Mouse (Mus musculus) adrenal gland, adult 2 months (tissue): ENCODE measurements around the gene Rgs7. TPM values are rescaled to one million over a fixed set of nuclear protein-coding genes. Genes with fewer than 3 reads are reported as not detected.

Experiments used
- DNase-seq: peaks from one replicate; pipeline ENCODE4 v3.0.0; 2021
- polyA plus RNA-seq: library from polyadenylated mRNA; depleted of rRNA; stranded (reverse); fragments of >200 nt; gene quantifications from 2 replicates; pipeline ENCODE4 v1.2.3, GENCODE M21; 2012
- total RNA-seq, 2 experiments: library from RNA; stranded (reverse); gene quantifications; 2 replicates each; pipeline ENCODE4 v1.2.3; 2021

Rgs7 gene
- total and polyA plus RNA-seq, 3 experiments, result 2.1 to 22.3 (median 22.3) TPM

DNA sequence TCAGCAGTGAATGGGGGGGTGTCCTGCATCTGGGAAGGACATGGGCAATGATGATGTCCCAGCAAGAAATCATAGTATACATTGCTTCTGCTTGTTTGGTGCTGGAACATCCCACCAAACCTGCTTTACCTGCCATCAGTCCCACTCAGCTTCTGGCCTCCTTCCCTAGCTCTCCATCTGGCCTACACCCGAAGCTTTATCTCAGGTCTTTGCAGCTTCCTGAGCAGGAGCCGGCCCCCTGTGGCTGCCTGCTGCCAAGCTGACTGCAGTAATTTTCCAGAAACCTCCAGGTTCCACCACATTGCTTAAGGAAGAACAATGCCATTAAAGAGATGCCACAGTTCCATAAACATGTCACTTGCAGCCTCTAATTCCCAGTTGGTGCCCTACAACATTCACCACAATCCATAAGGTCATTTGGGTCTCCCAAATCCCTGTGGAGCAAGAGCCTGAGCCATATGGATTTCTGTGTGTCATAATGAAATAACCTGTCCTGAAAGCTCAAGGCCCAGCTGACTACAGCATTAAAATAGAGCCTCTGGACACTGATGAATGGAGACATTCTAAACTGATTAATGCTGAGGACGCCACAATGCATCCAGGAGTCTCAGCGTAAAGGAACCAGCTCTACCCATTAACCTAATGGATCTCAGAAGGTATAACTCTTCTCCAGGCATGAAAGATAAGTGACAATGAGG, 60.8 kb downstream of the Rgs7 start:
- no peak for DNase-seq

DNA sequence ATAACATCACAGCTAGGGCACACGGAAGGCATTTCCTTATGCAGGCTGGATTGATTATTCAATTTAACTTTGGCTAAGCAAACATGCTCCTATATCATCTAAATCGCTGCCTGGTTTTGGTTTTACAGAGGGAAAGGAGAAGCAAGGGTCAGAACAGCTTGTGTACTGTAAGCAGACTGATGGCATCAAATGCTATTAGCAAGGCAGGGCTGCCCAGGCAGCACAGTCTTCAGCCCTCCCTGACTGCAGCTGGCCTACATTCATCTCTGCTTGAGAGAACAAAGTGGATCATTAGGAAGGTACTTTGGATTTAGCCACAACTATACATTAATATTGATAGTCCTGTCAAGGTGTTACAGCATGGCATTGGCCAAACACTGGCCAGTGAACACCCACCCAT, 65.2 kb downstream of the Rgs7 start:
- DNase-seq, result no peak

DNA sequence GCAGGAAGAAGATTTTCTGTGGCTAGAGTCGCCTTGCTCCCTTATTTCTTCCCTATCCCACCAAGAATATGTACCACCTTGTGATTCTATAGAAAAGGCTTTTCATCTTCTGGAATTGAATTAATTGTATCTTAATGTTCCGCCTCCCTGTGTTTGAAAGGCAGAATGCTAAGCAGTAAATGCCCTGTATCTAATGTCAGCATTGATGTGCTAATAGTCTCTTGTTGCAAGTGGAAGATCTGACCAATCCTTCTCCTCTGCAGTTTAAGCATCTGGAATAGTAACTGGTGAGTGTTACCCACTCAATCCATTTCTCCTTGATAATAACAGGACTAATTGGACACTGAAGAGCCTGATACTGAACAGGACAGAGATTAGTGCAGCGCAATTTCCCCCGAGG, 65.9 kb downstream of the Rgs7 start:
- no peak for DNase-seq

DNA sequence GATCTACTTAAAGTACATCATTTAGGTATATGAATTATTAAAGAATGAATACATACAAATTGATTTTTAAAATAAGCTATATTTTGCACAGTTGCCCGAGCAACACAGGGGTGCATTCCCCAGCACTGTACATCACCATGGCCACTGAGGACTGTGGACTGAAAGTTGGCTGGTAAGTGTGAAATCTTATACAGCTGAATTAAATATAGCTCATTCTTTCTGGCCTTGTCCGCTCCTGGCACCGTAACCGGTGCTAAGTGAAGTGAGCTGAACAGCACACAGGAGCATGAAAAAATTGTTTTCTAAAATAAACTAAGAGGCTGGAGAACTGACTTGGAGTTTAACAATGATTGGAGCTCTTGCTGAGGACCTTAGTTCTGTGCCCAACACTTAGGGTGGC, 71.4 kb downstream of the Rgs7 start:
- no peak for DNase-seq

DNA sequence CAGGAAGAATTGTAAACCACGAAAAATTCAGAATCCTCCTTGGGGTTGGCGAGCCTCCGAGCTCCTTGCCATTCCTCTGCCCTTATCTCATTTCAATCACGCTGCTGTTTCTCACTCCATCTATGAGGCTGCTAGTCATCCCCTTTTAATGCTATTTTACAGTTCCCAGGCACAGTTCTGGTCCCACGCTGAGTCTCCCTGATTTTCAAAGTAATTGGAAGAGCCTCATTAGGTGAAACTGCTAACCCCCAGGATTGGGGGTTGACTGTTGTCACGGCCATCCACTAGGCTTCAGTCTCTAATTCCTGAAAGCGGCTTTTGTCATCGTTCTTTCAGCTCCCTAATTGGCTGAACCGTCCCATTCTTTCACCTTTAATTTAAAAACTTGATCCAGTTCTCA, 76.6 kb downstream of the Rgs7 start:
- no peak for DNase-seq

DNA sequence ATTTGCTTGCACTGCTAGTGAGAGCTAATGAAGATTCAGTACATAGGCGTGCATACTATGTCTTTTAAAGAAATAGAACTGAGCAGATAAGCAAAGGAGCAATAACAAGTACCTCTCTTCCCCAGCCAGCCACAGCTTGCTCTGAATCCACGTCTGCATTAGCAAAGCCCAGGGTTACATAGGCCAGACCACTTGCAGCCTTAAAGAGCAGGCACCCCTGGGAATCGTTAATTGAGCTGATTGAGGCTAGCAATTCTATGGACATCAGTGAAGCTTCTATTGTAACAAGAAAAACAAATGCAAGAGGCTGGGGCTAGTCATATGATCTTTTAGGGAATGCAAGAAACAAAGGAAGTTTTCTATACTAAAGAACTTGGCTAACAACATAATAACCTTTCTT, 81.9 kb downstream of the Rgs7 start:
- DNase-seq, result no peak

DNA sequence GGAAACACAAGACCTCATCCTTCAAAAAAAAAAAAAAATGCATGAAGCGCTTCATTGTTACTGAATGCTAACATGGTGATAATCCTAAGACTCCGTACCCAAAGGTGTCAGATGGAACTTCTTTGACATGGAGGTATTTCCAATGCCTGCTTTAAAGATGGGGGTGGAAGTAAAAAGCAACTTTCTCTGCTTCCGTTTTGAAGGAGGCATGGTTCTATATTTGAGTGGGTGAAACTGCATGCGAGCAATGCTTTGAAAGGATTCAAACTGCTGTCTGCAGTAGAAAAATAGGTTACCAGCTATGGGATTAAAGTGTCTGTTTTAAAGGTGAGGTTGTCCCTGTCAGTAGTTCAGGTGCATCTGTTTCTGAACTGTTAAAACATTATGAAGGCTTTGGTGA, 100.4 kb downstream of the Rgs7 start:
- DNase-seq, result no peak

DNA sequence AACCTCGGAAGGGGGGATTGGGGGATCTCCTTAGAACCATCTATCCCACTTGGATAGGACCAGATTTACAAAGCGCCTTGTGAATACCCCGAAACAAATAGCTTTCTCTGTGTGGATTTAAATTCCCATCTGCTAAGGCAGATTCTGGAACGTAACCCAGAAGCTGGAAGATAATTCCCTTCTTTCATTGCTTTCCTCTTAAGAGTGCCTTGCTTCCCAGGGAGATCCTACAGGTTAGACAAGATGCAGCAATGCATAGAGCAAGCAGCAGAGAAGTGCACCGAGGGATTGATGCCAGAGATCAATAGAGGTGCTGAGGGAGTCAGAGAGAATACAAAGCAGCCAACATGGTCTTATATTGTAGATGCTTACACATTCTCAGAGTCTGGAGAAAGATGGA, 103.0 kb downstream of the Rgs7 start:
- no peak for DNase-seq

DNA sequence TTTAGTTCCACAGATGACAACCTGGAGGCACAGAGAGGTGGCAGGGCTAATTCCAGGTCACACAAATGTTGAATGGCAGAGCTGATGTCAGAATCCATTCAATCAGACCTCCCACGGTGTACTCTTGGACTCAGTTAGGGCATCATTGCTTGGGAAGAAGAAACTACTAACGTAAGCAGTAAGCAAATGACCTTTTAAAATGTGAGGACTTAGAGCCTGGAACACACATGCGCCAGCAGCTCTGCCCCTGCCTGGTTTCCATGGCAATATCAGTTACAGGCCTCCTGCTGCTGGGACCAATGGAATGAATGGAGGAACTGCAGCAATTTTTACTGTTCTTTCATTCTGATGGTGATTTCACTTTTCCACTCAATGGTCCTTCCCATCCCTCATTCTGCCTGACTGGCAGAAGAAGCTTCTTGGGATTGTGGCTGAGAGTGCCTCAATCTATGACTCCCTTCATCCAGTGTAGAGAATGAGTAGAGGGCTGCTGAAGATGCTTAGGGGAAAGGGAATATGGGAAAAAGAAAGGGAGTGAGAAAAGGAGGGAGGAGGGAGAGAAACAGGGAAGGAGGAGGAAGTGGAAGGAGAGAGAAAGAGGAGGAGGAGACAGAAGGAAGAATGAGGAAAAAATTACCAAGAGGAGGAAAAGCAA, 106.6 kb downstream of the Rgs7 start:
- DNase-seq, result no peak

DNA sequence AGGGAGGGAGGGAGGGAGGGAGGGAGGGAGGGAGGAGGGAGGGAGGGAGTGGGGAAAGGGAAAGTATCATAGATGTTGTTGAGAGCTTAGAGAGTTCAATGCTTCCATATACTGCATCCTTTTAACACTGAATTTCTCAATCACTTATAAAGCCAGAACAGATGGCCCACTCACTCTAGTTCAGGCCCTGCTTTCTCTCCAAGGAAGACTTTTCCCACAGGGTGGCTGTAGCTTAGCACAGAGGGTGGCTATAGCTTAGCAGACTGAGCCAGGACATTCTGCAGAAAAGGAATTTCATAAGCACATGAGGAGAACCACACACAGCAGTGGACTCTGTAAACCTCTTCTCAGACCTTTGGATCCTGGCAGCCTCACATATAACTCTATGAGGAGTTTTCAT, 119.7 kb downstream of the Rgs7 start:
- DNase-seq, result no peak

DNA sequence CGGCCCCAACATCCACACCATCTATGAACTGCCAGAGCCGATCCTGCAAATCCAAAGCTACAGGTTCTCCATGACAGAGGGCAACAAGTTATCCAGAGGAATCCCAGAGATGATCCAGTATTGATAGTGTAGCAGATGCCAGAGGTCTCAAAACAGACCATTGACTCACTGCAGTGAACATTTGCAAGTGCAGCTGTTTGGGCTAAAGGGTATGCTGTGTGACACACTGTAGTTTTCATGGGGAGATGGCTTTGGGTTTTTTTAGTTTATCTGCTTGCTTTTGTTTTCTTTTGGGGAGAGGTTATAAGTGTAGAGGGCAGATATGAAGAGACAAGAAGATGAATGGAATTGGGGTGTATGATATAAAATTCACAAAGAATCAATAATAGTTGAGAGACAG, 124.2 kb downstream of the Rgs7 start:
- no peak for DNase-seq

DNA sequence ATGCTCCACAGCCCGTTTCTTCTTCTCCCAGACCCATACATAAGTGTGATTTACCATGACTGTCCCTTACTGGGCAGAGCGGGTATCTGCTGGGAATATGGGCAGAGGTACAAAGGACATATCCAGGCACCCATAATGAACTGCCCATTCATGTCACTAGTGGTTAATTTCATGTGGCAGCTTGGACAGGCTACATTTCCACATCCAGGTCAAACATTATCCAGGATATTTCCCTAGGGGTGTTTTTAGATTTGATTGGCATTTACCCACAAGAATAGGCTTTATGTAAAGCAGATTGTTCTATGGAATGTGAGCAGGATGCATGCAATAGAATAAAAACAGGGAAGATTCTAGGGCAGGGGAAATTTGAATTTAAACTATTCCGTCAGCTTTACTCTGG, 128.7 kb downstream of the Rgs7 start:
- DNase-seq, result no peak

DNA sequence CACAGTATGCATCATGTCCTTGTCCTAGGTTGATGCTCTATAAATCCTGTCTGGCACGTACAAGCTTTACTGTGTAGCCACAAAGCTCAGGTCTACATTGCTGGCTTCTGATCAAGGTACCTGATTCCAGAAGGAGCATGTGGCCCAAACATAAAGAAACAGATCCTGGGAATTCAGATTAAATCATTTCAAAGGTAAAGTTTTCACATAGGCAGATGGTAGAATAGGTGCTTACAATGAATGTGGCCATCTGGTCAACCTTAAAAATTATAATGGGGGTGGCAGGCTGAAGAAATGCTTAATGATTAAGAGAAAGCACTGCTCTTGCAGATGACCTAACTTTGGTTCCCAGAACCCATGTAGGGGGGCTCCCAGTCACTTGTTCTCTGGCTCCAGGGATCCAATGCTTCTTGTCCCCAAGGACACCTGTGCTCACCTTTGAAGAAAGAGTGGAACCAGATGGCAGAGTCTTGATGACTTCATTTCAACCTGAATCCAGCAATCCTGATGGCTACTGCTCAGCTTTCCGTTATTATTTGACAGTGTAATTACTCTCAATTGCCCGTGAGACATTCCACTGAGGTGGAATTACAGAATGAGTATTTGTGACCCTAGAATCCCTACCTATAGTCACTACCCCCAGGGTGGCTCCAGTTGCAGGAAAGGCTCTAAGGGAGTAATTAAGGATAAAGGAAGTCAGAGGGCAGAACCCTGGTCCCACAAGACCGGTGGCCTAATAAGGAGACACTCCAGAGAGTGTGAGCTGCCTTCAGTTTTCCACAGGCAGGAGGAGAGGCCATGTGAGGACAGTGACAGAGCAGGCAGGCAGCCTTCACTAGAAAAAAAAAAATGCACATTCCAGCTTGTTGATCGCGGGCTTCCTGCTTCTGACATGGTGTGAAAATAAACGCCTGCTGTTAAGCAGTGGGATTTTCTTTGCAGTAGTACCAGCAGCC, 132.6 kb downstream of the Rgs7 start:
- peak; percentile 20 for DNase-seq

DNA sequence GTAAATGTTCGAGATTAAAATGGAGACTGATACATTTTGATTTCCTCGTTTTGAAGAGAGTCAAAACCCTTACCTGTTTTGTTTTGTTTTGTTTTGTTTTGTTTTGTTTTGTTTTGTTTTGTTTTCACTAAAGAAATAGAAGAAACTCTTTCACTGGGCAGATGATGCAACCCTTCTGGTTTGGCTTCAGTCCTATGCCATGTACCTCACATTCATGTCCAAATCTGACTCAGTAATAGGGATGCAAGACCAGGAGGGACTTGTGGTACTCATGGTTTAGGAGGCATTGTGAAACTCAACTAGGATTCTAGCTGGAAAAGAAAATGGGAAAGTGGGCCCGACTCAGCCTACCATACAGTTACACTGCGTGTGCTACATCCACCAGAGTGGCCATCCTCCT, 139.4 kb downstream of the Rgs7 start:
- peak; percentile 38 for DNase-seq

DNA sequence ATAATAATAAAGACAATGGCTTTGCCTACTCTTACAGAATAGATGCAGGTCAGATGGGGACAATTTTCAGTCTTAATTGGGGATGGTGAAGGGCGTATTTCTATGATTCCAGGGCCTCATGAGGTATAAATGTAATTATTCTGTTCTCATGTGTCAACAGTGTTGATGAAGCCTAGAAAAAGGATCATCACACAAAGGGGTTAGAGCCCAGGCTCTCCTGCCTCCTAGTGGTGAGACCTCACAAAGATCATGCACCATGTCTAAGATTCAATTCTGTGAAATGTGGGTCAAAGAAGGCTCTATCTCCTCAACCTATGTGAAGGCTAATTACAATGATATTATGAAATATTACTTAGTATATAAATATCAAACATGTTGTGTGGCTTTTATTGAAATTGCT, 146.1 kb downstream of the Rgs7 start:
- no peak for DNase-seq

DNA sequence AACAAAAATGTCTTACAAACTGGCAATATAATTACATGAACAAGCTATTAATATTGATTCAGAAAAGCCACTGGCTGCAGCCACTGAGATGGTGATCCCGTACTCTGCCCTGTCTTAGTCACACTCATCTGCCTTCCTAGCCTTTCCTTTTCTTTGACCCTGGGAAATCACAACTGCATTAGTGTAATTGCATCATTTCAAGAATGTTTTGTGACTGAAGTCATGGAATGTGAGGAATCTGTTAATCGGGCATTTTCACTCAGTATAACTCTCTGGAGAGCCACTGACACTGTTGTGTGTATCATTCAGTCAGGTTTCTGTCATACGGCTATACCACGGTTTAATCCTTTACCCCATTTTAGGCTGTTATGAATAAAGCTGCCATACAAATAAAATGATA, 156.1 kb downstream of the Rgs7 start:
- no peak for DNase-seq

DNA sequence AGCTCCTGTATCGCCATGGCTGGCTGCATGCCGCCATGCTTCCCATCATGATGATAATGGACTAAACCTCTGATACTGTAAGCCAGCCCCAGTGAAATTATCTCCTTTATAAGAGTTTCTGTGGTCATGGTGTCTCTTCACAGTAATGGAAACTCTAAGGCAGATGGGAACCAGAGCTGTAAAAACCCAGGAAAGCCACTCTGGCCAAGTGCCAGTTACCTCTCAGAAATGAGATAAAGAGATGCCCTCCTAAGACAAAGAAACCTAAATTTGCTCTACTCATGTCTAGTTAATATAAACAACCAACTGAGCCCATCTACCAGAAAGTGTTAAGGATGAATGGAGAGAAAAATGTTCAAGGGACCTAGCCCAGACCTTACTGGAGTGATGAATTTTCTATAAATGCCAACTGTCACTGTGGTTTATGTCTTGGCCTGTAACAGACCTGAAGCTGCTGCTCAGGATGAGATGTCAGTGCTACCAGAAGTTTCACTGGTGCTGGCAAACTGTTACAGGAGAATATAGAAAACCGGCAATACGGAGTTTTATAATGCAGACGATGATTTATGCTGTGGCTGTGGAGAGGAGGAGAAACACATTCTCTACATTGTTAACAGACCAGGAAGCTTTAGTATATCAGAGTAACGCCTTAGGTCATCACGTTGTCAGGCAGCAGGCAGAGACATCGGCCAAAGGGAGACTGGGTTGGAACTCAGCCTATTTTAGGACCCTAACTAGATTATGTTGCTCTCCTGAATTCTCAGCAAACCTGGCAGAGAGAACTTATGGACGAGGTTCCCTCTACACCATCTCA, 159.1 kb downstream of the Rgs7 start:
- no peak for DNase-seq

DNA sequence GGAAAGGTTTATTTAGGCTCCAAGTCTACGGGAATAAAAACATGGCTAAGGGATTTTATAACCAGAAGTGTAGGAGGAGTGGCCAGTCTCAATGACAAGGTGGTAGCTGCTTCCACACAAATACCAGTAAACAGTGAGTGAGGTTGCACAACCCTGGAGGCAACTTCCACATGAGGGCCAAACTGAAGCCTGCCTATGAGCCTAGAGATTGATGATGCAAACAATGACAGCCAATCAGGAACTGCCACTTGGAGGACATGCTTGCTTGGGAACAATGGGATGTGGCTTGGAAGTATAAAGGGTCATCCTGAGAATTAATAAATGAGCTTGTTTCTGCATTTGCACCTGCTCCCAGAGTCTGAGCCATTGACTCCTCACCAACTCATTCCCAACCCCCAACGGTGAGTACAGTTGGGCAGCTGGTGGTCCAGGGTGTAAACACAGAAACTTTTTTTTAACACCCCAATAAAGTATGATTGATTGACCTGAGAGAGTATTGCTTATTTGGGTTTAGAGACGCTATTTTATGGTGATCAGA, 162.3 kb downstream of the Rgs7 start:
- DNase-seq, result no peak

DNA sequence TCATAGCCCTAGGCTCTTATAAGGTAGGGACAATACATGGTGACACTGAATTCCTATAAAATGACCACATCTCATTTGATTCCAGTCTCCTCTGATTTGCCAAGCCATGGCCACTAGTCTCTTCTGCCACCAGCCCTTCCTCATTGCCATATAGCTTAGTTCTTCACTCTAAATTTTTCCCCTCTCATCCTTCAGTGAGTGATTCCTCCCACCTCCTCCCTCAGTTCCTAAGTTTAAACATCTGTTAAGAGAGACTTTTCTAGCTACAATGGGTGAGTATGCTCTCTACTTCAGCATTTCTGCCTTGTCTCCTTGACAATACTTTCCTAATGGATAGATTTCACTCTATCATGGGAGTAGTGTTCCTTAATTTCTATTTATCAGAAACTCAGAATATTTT, 169.5 kb downstream of the Rgs7 start:
- no peak for DNase-seq

DNA sequence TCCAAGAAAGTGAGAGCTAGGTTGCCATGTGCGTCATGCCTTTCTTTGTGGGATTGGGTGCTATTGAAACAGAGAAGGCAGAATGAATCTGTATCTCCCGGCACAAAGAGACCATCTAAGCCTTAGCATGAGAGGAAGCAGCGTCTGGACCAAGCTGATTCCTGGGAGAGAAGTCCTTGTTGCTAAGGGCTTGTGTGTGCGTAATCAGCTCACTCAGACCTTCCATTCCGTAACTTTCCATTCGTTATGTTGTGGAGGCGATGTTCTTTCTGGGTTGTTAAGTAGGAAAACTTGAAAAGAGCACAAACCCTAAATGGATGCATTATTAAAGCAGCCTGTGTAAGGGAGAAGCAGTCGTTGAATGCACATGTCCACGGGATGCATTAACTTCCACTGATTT, 173.1 kb downstream of the Rgs7 start:
- no peak for DNase-seq

DNA sequence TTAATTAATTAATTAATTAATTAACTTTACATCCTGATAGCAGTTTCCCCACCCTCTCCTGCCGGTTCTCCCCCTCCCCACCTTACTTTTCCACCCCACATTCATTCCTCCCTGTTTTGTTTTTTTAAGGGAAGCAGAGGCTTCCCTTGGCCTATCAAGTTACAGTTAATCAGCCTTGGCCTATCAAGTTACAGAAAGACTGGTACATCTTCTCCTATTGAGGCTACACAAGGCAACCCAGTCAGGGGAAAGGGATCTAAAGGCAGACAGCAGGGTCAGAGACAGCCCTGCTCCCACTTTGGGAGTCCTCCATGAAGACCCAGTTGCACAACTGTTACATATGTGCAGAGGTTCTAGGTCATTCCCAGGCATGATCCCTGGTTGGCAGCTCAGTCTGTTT, 175.0 kb downstream of the Rgs7 start:
- no peak for DNase-seq

DNA sequence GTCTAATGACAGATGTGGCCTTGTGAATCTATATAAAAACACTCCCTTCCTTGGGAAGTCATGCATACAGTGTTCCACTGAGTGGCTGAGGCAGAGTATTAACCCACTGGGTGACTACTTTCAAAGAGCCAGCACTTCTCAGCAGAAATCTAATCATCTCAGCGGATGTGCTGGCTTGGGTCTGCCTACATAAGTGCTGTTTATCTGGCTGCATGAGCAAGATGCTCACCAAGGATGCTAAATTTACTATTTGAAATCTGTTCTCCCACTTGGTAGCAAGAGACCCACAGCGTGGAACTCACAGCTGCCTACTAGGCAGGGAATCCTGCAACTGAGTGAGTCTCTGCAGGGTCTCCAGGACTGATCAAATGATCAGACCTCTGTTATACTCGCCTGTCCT, 184.7 kb downstream of the Rgs7 start:
- no peak for DNase-seq
